Mouse (Mus musculus) thymus, adult 2 months (tissue): ENCODE results near the gene Spata46. TPM values are rescaled to one million over a fixed set of nuclear protein-coding genes. Genes with fewer than 3 reads are reported as not detected.

Source experiments
- DNase-seq: peaks from one replicate; pipeline ENCODE4 v3.0.0; 2021
- H3K27ac ChIP-seq: fragments of 200-500 bp; 2 replicates; pipeline ENCODE4 v1.5.1; 2012; ENCODE audit warnings: low read length, control low read depth; ENCODE audit not compliant: control insufficient read depth, insufficient read depth
- H3K27me3 ChIP-seq: fragments of 200-500 bp; 2 replicates; pipeline ENCODE4 v1.6.1; 2012; ENCODE audit warnings: mild to moderate bottlenecking, low read length, moderate library complexity, mixed read lengths; ENCODE audit not compliant: control insufficient read depth, insufficient read depth
- H3K36me3 ChIP-seq: fragments of 200-500 bp; 2 replicates; pipeline ENCODE4 v1.6.1; 2012; ENCODE audit warnings: mild to moderate bottlenecking, low read length, moderate library complexity; ENCODE audit not compliant: control insufficient read depth, insufficient read depth
- H3K4me1 ChIP-seq: fragments of 200-500 bp; replicated peaks from 2 replicates; pipeline ENCODE4 v1.6.1; 2012; ENCODE audit warnings: low read length; ENCODE audit not compliant: control insufficient read depth, insufficient read depth
- H3K4me3 ChIP-seq: fragments of 200-500 bp; 2 replicates; pipeline ENCODE4 v1.5.1; 2012; ENCODE audit warnings: mild to moderate bottlenecking, low read length, control low read depth, moderate library complexity; ENCODE audit not compliant: control insufficient read depth, insufficient read depth
- CTCF ChIP-seq: fragments of 200-500 bp; IDR thresholded peaks from 2 replicates; pipeline ENCODE4 v1.5.1; 2012; ENCODE audit warnings: mild to moderate bottlenecking, control low read depth, low read length, moderate library complexity, borderline replicate concordance; ENCODE audit not compliant: control insufficient read depth, poor library complexity, insufficient read depth; ENCODE audit errors: extremely low read depth
- POLR2A ChIP-seq: fragments of 200-500 bp; IDR thresholded peaks from 2 replicates; pipeline ENCODE4 v1.6.1; 2012; ENCODE audit warnings: mild to moderate bottlenecking, low read length, control low read depth, moderate library complexity; ENCODE audit not compliant: control insufficient read depth, poor library complexity, insufficient read depth; ENCODE audit errors: extremely low read depth
- WGBS: fragments of 180-500 bp; shearing (Covaris S2); methylation state at CpG from one replicate; pipeline ENCODE4 v1.1.7; 2018; 5-methylcytosine and 5-hydroxymethylcytosine counted together
- polyA plus RNA-seq: library from polyadenylated mRNA; depleted of rRNA; stranded (reverse); fragments of >200 nt; gene quantifications from 2 replicates; pipeline ENCODE4 v1.2.3, GENCODE M21; 2012; rRNA removed

Gene Spata46
- polyA plus RNA-seq, result 0.32 TPM in 1 of 2 replicates, not detected in the other

- Histone ChIP-seq H3K4me1 (no peaks in the 10 kb centered on the region), H3K27ac (no peak within 1 kb of the TSS), H3K27me3 (no peaks in the 10 kb centered on the region), H3K36me3 (no peaks in the 10 kb centered on the region), H3K4me3 (no peak within 1 kb of the TSS)
- DNase-seq, result no peak
- no peak for TF ChIP-seq POLR2A
- TF ChIP-seq CTCF, result no peak
- 95% methylated on average over 4 of the region's 4 CpGs for WGBS
Measured at GRCm38 (mm10) chr1:170308503-170308902, at the start of gene Spata46. Gene Spata46, plus strand, starts transcription at chr1:170308803.

GRCm38 (mm10) chr1:170270281-170270680 is 38.3 kb upstream of the Spata46 start:
- Histone ChIP-seq H3K27me3 (no peaks in the 10 kb centered on the region), H3K27ac (no peak overlapping the region), H3K36me3 (no peaks in the 10 kb centered on the region), H3K4me3 (no peak overlapping the region), H3K4me1 (no peaks in the 10 kb centered on the region)
- WGBS, result 76% methylated on average over 6 of the region's 6 CpGs
- TF ChIP-seq POLR2A, result no peak
- TF ChIP-seq CTCF, result no peak
- DNase-seq, result no peak

GRCm38 (mm10) chr1:170270696-170271095 is 37.9 kb upstream of the Spata46 start:
- TF ChIP-seq POLR2A (no peak), CTCF (no peak)
- DNase-seq, result no peak
- Histone ChIP-seq H3K4me3 (no peak overlapping the region), H3K36me3 (no peaks in the 10 kb centered on the region), H3K27ac (no peak overlapping the region), H3K27me3 (no peaks in the 10 kb centered on the region), H3K4me1 (no peaks in the 10 kb centered on the region)
- WGBS, result 50% methylated on average over 4 of the region's 4 CpGs

- no peak for TF ChIP-seq CTCF
- no peak for TF ChIP-seq POLR2A
- Histone ChIP-seq H3K36me3 (no peaks in the 10 kb centered on the region), H3K27ac (no peak overlapping the region), H3K4me3 (no peak overlapping the region), H3K27me3 (no peaks in the 10 kb centered on the region), H3K4me1 (no peaks in the 10 kb centered on the region)
- DNase-seq, result no peak
Measured at GRCm38 (mm10) chr1:170273252-170273651, 35.4 kb upstream of the Spata46 start.

GRCm38 (mm10) chr1:170277016-170277415 is 31.6 kb upstream of the Spata46 start, which contains the start of gene Sh2d1b1:
Gene Sh2d1b1, plus strand, starts transcription at chr1:170277320.
- no peaks in the 10 kb centered on the region for H3K27me3 ChIP-seq
- H3K27ac ChIP-seq, result no peak within 1 kb of the TSS
- H3K4me3 ChIP-seq, result no peak within 1 kb of the TSS

GRCm38 (mm10) chr1:170282415-170283129 is 26.0 kb upstream of the Spata46 start:
- no peak for TF ChIP-seq CTCF
- TF ChIP-seq POLR2A, result no peak
- no peak overlapping the region for H3K27ac ChIP-seq
- WGBS, result 31% methylated on average over 4 of the region's 4 CpGs

More at GRCm38 (mm10) chr1:170277016-170277415, 31.6 kb upstream of the Spata46 start, which contains the start of gene Sh2d1b1:
- 52% methylated on average over 3 of the region's 3 CpGs for WGBS
- TF ChIP-seq POLR2A (no peak), CTCF (no peak)
- Histone ChIP-seq H3K36me3 (no peaks in the 10 kb centered on the region), H3K4me1 (no peaks in the 10 kb centered on the region)
- DNase-seq, result no peak

More at GRCm38 (mm10) chr1:170282415-170283129, 26.0 kb upstream of the Spata46 start:
- no peak for DNase-seq
- Histone ChIP-seq H3K27me3 (no peaks in the 10 kb centered on the region), H3K4me3 (no peak overlapping the region), H3K4me1 (no peaks in the 10 kb centered on the region), H3K36me3 (no peaks in the 10 kb centered on the region)
